Mouse (Mus musculus) fibroblast of lung, adult 2 months (primary cell): ENCODE measurements around the gene Tprkb.
"Not testable (repeated sequence)": the region's sequence is repeated elsewhere in the genome, so short reads cannot be mapped to it uniquely, and the experiment has no call there.

Source experiments
- DNase-seq: peaks from one replicate; pipeline ENCODE4 v3.0.0-alpha.2; 2011; ENCODE audit warnings: low read depth

Tprkb gene

GRCm38 (mm10) chr6:85911587-85911986 lies at the start of gene Tprkb:
Tprkb (plus strand) TSS chr6:85911865.
- DNase-seq, result peak; percentile 48

- DNase-seq, result no peak
Measured at GRCm38 (mm10) chr6:85862565-85862964, 49.1 kb upstream of the Tprkb start.

- no peak for DNase-seq
Measured at GRCm38 (mm10) chr6:85863136-85863535, 48.5 kb upstream of the Tprkb start.

GRCm38 (mm10) chr6:85863840-85864239 lies 47.8 kb upstream of the Tprkb start:
- no peak for DNase-seq

GRCm38 (mm10) chr6:85864900-85865639 lies 46.6 kb upstream of the Tprkb start:
- DNase-seq, result peak; percentile 71

GRCm38 (mm10) chr6:85866166-85866565 lies 45.5 kb upstream of the Tprkb start:
- not testable (repeated sequence) for DNase-seq

GRCm38 (mm10) chr6:85866995-85867394 lies 44.7 kb upstream of the Tprkb start:
- DNase-seq, result not testable (repeated sequence)

GRCm38 (mm10) chr6:85867726-85868690 lies 43.7 kb upstream of the Tprkb start:
- no peak for DNase-seq

GRCm38 (mm10) chr6:85869006-85869405 lies 42.7 kb upstream of the Tprkb start, which contains the start of gene Nat8f2:
Nat8f2 (minus strand) TSS chr6:85869158.
- DNase-seq, result not testable (repeated sequence)

GRCm38 (mm10) chr6:85883246-85883645 lies 28.4 kb upstream of the Tprkb start:
- not testable (repeated sequence) for DNase-seq

- no peak for DNase-seq
Measured at GRCm38 (mm10) chr6:85884311-85884710, 27.4 kb upstream of the Tprkb start.

GRCm38 (mm10) chr6:85888961-85889360 lies 22.7 kb upstream of the Tprkb start:
- no peak for DNase-seq

- not testable (repeated sequence) for DNase-seq
Measured at GRCm38 (mm10) chr6:85895061-85895648, 16.5 kb upstream of the Tprkb start.

- peak; percentile 43 for DNase-seq
Measured at GRCm38 (mm10) chr6:85898596-85899475, 12.8 kb upstream of the Tprkb start.

- DNase-seq, result no peak
Measured at GRCm38 (mm10) chr6:85902303-85902702, 9.4 kb upstream of the Tprkb start.

- not testable (repeated sequence) for DNase-seq
Measured at GRCm38 (mm10) chr6:85904642-85905061, 7.0 kb upstream of the Tprkb start, which contains the start of gene Nat8f4. Nat8f4 (minus strand) TSS chr6:85904884.

- DNase-seq, result peak; percentile 45
Measured at GRCm38 (mm10) chr6:85906911-85907351, 4.7 kb upstream of the Tprkb start.

- no peak for DNase-seq
Measured at GRCm38 (mm10) chr6:85908341-85908740, 3.3 kb upstream of the Tprkb start.

GRCm38 (mm10) chr6:85909704-85910103 lies 2.0 kb upstream of the Tprkb start:
- DNase-seq, result no peak

- DNase-seq, result no peak
Measured at GRCm38 (mm10) chr6:85915141-85915538, 3.5 kb downstream of the Tprkb start.
